Mouse (Mus musculus) spleen, adult 2 months (tissue): ENCODE results near the gene Cdk15. TPM values are rescaled to one million over a fixed set of nuclear protein-coding genes. Genes with fewer than 3 reads are reported as not detected.

Experiments
- DNase-seq, 2 experiments: peaks; one replicate each; pipeline versions ENCODE4 v3.0.0 to v3.0.0-alpha.2; 2012 to 2021; ENCODE audit warnings: low spot score in 2 of 2, low read depth in 1 of 2
- H3K27ac ChIP-seq: fragments of 200-500 bp; 2 replicates; pipeline ENCODE4 v1.5.1; 2012; ENCODE audit warnings: low read length, inconsistent platforms; ENCODE audit not compliant: insufficient read depth
- H3K27me3 ChIP-seq: fragments of 200-500 bp; 2 replicates; pipeline ENCODE4 v1.6.1; 2012; ENCODE audit warnings: mild to moderate bottlenecking, moderate library complexity, low read length, inconsistent platforms; ENCODE audit not compliant: control insufficient read depth, insufficient read depth
- H3K36me3 ChIP-seq: fragments of 200-500 bp; 2 replicates; pipeline ENCODE4 v1.6.1; 2012; ENCODE audit warnings: mild to moderate bottlenecking, low read length, inconsistent platforms; ENCODE audit not compliant: control insufficient read depth, insufficient read depth
- H3K4me1 ChIP-seq: fragments of 200-500 bp; 2 replicates; pipeline ENCODE4 v1.6.1; 2011; ENCODE audit warnings: inconsistent platforms; ENCODE audit not compliant: control insufficient read depth, insufficient read depth, insufficient read length
- H3K4me3 ChIP-seq: fragments of 200-500 bp; 2 replicates; pipeline ENCODE4 v1.5.1; 2011; ENCODE audit warnings: mild to moderate bottlenecking, inconsistent platforms; ENCODE audit not compliant: insufficient read depth, insufficient read length; ENCODE audit errors: extremely low read depth
- CTCF ChIP-seq: fragments of 200-500 bp; IDR thresholded peaks from 2 replicates; pipeline ENCODE4 v1.5.1; 2011; ENCODE audit warnings: mild to moderate bottlenecking, inconsistent platforms; ENCODE audit not compliant: insufficient read depth, insufficient read length, insufficient replicate concordance; ENCODE audit errors: extremely low read depth
- POLR2A ChIP-seq: fragments of 200-500 bp; IDR thresholded peaks from 2 replicates; pipeline ENCODE4 v1.6.1; 2011; ENCODE audit warnings: low read depth, low read length, inconsistent platforms
- WGBS: fragments of 180-500 bp; shearing (Covaris S2); methylation state at CpG from one replicate; pipeline ENCODE4 v1.1.7; 2018; 5-methylcytosine and 5-hydroxymethylcytosine counted together
- polyA plus RNA-seq: library from polyadenylated mRNA; depleted of rRNA; stranded (reverse); fragments of >200 nt; gene quantifications from 2 replicates; pipeline ENCODE4 v1.2.3, GENCODE M21; 2012

Cdk15 gene
- polyA plus RNA-seq, 1 experiment = 0.05 TPM

DNA sequence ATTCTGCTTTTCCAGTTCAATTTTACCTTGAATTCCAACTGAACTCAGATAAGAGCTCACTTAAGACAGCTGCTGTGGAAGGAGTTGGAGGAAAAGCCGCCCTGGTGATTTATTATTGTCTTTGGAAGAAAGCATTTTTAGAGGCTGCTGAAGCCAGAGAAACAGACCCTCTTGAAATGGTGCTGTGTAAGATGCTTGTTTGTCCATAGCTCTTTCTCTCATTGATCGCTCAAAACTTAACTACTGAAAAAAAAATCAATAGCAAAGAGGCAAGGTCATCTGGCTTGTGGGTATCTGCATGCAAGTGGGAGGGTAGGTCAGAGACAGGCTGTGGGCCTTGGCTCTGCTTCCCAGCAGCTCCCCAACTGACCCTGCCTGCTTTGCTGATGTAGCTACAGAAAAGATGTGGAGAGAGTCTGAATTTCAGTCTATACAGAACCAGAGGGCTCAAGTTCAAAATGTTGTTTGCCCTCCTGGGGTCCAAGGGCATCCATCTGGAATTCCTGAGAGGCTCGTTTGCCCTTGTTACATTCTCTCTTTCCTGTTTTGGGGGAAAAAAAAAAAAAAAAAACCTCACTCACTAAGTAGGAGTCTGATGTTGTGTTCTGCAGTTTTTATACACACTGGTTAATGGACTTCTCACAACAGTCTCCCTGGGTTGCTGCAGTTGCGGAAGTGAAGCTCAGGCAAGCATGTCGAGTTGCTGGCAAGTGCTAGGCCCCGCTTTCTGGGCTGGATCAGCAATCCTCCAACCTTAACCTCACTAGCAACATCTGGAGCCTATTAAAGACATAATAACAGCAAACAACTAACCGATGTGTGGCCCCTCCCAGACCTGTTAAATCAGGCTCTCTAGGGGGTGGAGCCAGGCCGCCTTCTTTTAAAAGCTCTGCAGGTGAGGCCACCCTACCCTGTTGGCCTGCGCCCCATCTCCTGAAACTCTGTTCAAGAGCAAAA, 65.5 kb downstream of the Cdk15 start:
- 72% methylated on average over 9 of the region's 9 CpGs for WGBS
- no peak for DNase-seq
- Histone ChIP-seq H3K4me1 (no peaks in the 10 kb centered on the region), H3K27ac (no peak overlapping the region), H3K27me3 (no peaks in the 10 kb centered on the region), H3K36me3 (no peaks in the 10 kb centered on the region), H3K4me3 (no peak overlapping the region)
- no peak for TF ChIP-seq CTCF
- TF ChIP-seq POLR2A = no peak

DNA sequence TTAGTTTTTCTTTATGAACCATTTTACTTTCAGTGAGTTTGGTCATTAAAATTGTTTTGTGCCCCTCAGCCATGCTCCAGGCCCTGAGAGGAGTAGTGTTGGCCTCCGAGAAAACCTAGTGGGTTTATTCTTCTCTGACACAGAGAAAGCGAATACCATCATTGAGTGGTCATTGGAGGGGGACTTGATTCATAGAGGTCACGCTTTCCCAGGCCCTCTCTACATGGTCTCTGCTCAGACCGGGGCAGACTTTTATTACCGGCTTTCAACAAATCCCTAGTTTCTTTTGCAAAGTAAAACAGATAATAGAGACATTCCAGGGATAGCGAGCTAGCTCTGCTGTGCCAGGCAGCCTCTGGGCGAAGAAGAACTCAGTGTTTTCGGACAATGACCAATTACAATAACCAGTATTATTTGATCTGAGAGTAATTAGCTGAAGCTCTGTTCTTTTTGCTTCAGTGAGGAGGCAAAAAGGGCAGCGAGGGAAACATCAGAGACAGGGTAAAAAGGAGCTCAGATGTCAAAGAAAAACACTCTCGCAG, 70.2 kb downstream of the Cdk15 start:
- TF ChIP-seq CTCF (no peak), POLR2A (no peak)
- WGBS = 85% methylated on average over 10 of the region's 10 CpGs
- no peaks in the 10 kb centered on the region for H3K36me3 ChIP-seq
- H3K4me1 ChIP-seq = no peaks in the 10 kb centered on the region
- H3K4me3 ChIP-seq = no peak overlapping the region
- H3K27ac ChIP-seq = no peak overlapping the region
- no peaks in the 10 kb centered on the region for H3K27me3 ChIP-seq
- DNase-seq = no peak

DNA sequence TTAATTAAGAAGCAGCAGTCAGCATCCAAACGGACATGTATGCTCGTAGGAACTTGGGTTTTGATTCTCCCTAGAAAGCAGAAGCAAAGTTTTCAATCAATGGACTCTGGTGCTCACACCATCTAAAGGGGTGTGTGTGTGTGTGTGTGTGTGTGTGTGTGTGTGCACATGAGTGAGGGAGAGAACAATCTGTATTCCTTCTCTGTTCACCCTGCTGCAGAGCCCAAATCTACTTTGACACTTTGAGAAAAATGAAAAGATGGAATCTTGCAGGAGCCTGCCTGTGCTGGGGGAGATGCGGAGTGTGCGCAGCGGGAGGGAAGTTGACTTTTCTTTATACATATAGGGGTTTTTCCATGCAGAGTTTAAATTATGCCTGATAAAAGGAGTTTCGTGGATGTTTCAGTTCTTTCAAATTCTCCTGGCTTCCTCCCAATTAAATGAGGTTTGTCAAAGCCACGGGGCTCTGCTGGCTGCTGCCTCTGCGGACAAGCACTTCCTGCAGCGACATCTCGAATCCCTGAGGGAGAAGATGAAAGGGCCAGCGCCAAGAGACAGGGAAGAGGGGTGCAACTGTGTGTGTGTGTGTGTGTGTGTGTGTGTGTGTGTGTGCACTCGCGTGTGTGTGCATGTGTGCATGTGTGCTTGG, 76.2 kb downstream of the Cdk15 start:
- TF ChIP-seq CTCF (no peak), POLR2A (no peak)
- no peaks in the 10 kb centered on the region for H3K27me3 ChIP-seq
- no peak overlapping the region for H3K4me3 ChIP-seq
- no peak overlapping the region for H3K27ac ChIP-seq
- WGBS = 32% methylated on average over 13 of the region's 13 CpGs
- DNase-seq = no peak
- no peaks in the 10 kb centered on the region for H3K36me3 ChIP-seq
- H3K4me1 ChIP-seq = no peaks in the 10 kb centered on the region

DNA sequence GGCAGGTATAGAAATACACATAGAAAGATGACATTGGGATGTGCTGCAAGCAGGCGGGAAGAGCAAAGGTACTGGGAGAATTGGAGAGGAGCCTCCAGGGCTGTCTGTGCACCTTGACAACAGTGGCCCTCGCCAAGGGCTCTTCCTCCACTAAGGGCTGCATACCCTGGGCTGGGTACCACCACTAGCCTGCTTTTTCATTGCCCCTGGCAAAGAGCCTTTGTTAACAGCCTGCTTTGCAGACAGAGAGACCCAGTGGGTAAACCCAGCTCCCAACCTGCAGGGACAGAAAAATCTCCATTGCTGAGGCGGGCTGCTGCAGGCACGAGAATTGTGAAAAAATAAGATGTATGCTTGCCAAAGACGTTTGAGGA, 76.7 kb downstream of the Cdk15 start:
- no peaks in the 10 kb centered on the region for H3K27me3 ChIP-seq

DNA sequence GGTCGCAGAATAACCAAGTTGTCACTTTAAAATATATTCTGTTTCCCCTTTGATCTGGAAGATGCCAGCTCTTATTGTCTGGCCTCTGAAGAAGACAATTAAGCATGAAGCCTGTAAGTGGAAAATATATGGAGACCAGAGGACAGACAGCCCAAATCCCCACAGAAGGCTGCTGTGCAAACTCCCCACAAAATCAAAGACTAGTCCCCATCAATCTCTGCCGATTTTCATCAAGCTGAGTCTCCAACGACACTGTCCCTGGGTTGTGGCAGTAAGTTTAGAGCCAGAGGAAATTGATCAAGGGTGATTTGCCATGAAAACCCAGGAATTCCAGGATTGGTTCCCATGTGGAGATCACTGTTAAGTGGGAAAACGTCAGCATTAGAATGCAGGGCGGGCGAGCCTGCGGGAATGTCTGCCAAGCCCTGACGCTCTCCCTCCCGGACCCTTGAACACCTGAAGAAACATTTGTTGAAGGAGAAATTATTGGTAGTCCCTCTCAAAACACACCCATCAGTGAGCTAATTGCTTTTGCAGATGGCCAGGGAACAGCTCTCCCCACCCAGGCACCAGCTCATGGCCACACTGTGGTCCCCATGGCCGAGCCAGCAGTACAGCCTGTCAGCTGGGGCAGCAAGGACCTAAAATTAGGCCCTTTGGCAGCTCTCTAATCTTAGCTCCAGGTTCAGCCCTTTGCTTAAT, 77.3 kb downstream of the Cdk15 start:
- DNase-seq = no peak
- Histone ChIP-seq H3K4me1 (no peaks in the 10 kb centered on the region), H3K27ac (no peak overlapping the region), H3K36me3 (no peaks in the 10 kb centered on the region), H3K27me3 (no peaks in the 10 kb centered on the region), H3K4me3 (no peak overlapping the region)
- WGBS = 84% methylated on average over 10 of the region's 10 CpGs
- no peak for TF ChIP-seq POLR2A
- TF ChIP-seq CTCF = no peak

More for the DNA sequence above, 76.7 kb downstream of the Cdk15 start:
- Histone ChIP-seq H3K36me3 (no peaks in the 10 kb centered on the region), H3K27ac (no peak overlapping the region), H3K4me1 (no peaks in the 10 kb centered on the region), H3K4me3 (no peak overlapping the region)
- DNase-seq = no peak
- WGBS = 63% methylated on average over 5 of the region's 5 CpGs
- no peak for TF ChIP-seq POLR2A
- TF ChIP-seq CTCF = no peak

DNA sequence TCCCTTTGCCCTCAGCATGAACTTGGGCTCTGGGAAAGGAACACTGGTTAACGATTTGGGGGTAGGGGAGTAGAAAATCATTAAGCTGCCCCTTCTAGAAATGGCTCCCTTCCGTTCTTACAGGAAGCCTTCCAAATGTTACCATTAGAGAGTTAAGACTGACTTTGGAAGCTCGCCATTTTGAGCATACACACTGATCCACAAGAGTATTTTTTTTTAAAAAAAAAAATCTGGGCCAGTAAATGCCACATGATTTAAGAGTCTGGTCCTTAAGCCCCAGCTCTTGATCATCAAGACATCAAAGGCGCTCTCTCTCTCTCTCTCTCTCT, 77.8 kb downstream of the Cdk15 start:
- no peaks in the 10 kb centered on the region for H3K4me1 ChIP-seq
- 80% methylated on average over 4 of the region's 4 CpGs for WGBS
- no peak overlapping the region for H3K27ac ChIP-seq
- TF ChIP-seq CTCF (no peak), POLR2A (no peak)
- DNase-seq = no peak
- no peak overlapping the region for H3K4me3 ChIP-seq
- no peaks in the 10 kb centered on the region for H3K36me3 ChIP-seq
- no peaks in the 10 kb centered on the region for H3K27me3 ChIP-seq
